Mouse (Mus musculus) kidney, postnatal 14 days (tissue): ENCODE measurements at regions not wholly inside any gene's neighbourhood (a gene's known extent, or its start where the extent isn't known, plus 50 kb on each side); places are given as distances from the start of the nearest gene placed in this dataset.

Source experiments
- DNase-seq: peaks from one replicate; pipeline ENCODE4 v3.0.0; 2022; ENCODE audit warnings: mixed read lengths

DNA sequence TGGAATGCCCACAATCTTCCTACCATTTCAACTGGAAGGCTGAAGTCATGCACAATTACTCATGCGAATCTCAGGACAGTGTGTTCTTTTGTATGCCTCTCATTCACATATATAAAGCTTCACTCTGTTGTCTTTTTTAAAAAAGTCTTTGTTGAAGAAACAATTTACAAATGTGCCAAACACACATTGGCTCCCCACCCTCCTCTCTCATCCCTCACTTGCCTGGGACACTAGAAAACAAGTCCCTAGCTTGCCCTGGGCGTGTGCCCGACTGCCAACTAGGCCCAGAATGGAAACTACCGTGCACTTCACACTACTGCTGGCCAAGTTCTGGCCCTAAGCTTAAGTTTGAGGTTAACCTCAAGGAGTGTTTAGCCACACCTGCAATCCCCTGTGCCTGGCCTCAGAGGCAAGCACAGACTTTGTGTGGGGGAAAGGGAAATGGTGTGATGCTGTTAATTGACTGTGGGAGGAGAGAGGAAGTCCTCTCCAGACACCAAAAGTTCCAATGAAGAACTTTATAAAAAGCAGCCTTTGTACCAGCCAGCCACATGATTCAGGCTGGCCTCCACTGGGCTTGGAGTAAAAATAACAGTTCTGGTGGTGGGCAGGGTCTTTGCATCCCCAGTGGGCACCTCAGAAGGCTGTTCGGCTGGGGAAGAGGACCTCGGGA, 70.2 kb upstream of the Picalm start:
- DNase-seq: peak; percentile 59

GRCm38 (mm10) chr7:90060343-90061175, 69.5 kb upstream of the Picalm start:
- peak; percentile 61 for DNase-seq

GRCm38 (mm10) chr7:90061701-90062100, 68.3 kb upstream of the Picalm start:
- no peak for DNase-seq

- no peak for DNase-seq
Observed at GRCm38 (mm10) chr7:90062874-90063273, 67.1 kb upstream of the Picalm start.

- DNase-seq: no peak
Observed at GRCm38 (mm10) chr7:90064198-90064597, 65.8 kb upstream of the Picalm start.

DNA sequence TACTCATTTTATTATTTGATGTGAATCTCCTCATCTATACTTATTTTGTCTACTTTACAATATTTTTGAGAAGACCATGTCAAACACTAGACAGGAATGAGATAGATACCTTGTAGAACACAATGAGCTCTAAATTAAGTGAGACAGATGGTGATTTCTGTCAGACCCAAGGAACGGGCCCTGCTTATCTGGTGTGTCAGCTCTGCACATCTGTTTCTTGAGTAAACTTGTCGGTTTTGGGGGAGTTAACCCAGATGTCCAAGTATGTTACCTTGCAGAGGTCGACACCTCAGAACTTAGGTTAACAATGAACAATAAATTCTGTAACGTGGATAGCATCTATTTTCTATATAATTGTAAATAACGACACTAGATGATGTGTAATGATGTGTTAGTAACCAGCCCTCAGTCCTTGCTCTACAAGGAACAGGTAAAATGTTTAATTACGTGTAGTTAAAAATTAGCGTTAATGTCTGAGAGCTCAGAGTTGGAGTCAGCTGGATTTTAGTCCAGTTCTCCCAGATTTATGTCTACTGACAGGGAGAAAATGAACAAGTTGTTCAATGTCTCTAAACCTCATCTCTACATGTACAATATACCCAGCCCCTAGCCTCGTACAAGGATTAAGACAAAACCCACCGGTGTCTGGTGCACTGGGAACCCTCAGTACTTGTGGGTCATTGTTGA, 64.6 kb upstream of the Picalm start:
- no peak for DNase-seq

DNA sequence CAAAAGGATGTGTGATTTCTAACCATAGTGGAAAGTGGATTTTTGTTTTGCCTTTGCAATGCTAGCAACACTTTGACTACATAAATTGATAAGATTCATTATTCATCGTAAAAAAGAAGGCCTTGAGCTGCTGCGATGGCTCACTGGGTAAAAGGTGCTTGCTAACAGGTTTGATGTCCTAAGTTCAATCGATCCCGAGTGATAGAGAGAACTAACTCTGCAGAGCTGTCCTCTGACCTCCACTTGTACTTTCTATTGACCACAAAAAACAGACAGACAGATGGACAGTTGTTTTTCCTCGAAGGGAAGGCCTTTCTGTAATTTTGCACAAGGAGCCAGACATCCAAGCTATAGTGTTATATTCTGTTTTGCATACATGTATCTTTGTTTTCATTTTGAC, 63.7 kb upstream of the Picalm start:
- DNase-seq: no peak

GRCm38 (mm10) chr7:90067961-90068665, 61.9 kb upstream of the Picalm start:
- peak; percentile 58 for DNase-seq

- DNase-seq: no peak
Observed at GRCm38 (mm10) chr7:90070267-90070666, 59.7 kb upstream of the Picalm start.

GRCm38 (mm10) chr7:90073865-90074264, 56.1 kb upstream of the Picalm start:
- DNase-seq: no peak

- DNase-seq: peak; percentile 36
Observed at GRCm38 (mm10) chr7:90074592-90074991, 55.4 kb upstream of the Picalm start.

DNA sequence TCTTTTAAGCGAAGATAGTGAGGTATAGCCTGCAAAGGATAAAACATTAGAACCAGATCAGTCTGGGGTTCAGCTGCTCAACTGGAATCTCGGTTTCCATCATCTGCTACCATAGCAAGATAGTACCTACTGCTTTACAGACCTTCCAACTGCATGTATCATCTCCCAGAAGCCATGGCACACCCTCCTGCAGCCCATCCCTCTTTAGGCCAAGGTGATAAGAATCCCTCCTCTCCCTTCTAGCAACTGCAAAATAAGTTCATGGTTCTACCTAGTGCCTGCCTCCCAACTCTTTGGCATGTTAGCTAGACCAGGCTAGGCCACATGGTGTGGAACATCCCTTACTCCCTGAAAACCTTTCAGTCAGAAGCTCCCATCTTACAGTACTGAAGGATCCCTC, 52.4 kb upstream of the Picalm start:
- no peak for DNase-seq

DNA sequence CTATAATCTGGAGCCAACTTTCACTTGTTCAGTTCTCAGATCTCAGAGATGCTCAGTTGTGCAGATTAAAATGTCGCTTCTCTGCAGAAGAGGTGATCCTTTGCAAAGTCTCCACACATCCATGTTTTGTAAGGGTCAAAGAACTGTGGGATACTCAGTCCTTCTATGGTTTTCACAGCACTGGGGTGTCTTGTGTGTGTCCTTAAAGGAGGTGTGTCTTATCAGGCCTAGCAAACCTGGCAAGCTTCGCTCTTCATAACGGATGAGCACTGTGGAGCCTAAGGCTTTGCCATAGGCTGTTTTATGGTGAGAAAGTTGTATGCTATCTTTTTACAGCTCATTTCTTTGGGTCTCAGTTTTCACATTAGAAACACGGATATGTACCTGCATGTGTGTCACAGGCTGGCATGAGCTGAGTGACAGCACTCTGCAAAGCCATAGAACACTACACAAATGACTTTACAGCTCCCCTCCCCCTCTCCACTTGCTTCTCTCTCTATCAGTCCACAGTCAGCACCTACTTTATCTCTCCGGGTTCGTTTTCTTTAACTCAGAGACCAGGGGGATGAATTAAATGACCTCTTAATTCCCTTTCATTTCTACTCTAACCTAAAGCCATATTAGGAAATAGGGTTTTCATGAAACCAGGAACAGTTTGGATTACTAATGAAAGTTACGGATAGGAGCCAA, 49.8 kb upstream of the Picalm start:
- no peak for DNase-seq
